Mouse (Mus musculus) myocyte (in vitro differentiated cells): ENCODE measurements at regions not wholly inside any gene's neighbourhood (a gene's known extent, or its start where the extent isn't known, plus 50 kb on each side); places are given as distances from the start of the nearest gene placed in this dataset.
A peak's percentile ranks its signal among the peaks of the same experiment; 100 is the strongest.

Source experiments
- H3K27me3 ChIP-seq: one replicate; pipeline ENCODE4 v1.6.1; 2011; ENCODE audit not compliant: control insufficient read depth, insufficient read depth, insufficient read length
- H3K36me3 ChIP-seq: one replicate; pipeline ENCODE4 v1.6.1; 2011; ENCODE audit not compliant: control insufficient read depth, insufficient read depth
- H3K4me2 ChIP-seq: one replicate; pipeline ENCODE4 v1.6.1; 2011; ENCODE audit warnings: low read depth, control low read depth
- H3K4me3 ChIP-seq: one replicate; pipeline ENCODE4 v1.5.1; 2011; ENCODE audit warnings: mild to moderate bottlenecking, control low read depth, moderate library complexity
- H3K79me2 ChIP-seq: one replicate; pipeline ENCODE4 v1.6.1; 2011; ENCODE audit not compliant: control insufficient read depth, insufficient read depth
- H3ac ChIP-seq: one replicate; pipeline ENCODE4 v1.6.1; 2011; ENCODE audit not compliant: control insufficient read depth, insufficient read length
- CEBPB ChIP-seq: IDR thresholded peaks from 2 replicates; pipeline ENCODE4 v1.6.1; 2011; ENCODE audit warnings: mild to moderate bottlenecking, moderate library complexity; ENCODE audit not compliant: poor library complexity, insufficient read depth, severe bottlenecking
- E2F4 ChIP-seq: IDR thresholded peaks from one replicate; pipeline ENCODE4 v1.6.1; 2011; ENCODE audit warnings: mild to moderate bottlenecking, control low read depth, moderate library complexity; ENCODE audit not compliant: insufficient read depth
- MAX ChIP-seq: IDR thresholded peaks from one replicate; pipeline ENCODE4 v1.6.1; 2011; ENCODE audit warnings: low read depth, mild to moderate bottlenecking, control low read depth
- MYOD1 ChIP-seq, 3 experiments: IDR thresholded peaks; one replicate each; pipeline ENCODE4 v1.6.1; 2011; ENCODE audit warnings: control low read depth in 2 of 3, low read depth in 2 of 3, mild to moderate bottlenecking in 2 of 3, moderate library complexity in 1 of 3; ENCODE audit not compliant: insufficient read length in 2 of 3, control insufficient read depth in 1 of 3
- MYOG ChIP-seq, 3 experiments: IDR thresholded peaks; one replicate each; pipeline ENCODE4 v1.6.1; 2011; ENCODE audit warnings: control low read depth in 2 of 3, low read depth in 2 of 3, mild to moderate bottlenecking in 2 of 3; ENCODE audit not compliant: insufficient read length in 2 of 3, control insufficient read depth in 1 of 3, insufficient read depth in 1 of 3
- POLR2A ChIP-seq: IDR thresholded peaks from one replicate; pipeline ENCODE4 v1.6.1; 2011; ENCODE audit warnings: low read depth, mild to moderate bottlenecking, control low read depth, moderate library complexity; ENCODE audit not compliant: insufficient read length
- POLR2AphosphoS2 ChIP-seq: IDR thresholded peaks from one replicate; pipeline ENCODE4 v1.6.1; 2011; ENCODE audit warnings: low read depth, control low read depth; ENCODE audit not compliant: insufficient read length
- REST ChIP-seq: IDR thresholded peaks from one replicate; pipeline ENCODE4 v1.6.1; 2011; ENCODE audit warnings: mild to moderate bottlenecking, control low read depth, moderate library complexity; ENCODE audit not compliant: insufficient read depth, insufficient read length
- SRF ChIP-seq: IDR thresholded peaks from one replicate; pipeline ENCODE4 v1.6.1; 2011; ENCODE audit warnings: low read depth; ENCODE audit not compliant: control insufficient read depth, insufficient read length
- TCF12 ChIP-seq: IDR thresholded peaks from one replicate; pipeline ENCODE4 v1.6.1; 2011; ENCODE audit warnings: mild to moderate bottlenecking, control low read depth; ENCODE audit not compliant: poor library complexity, insufficient read depth, severe bottlenecking
- TCF3 ChIP-seq: IDR thresholded peaks from one replicate; pipeline ENCODE4 v1.6.1; 2011; ENCODE audit warnings: low read depth, control low read depth; ENCODE audit not compliant: insufficient read length
- USF1 ChIP-seq: IDR thresholded peaks from one replicate; pipeline ENCODE4 v1.6.1; 2011; ENCODE audit warnings: low read depth, mild to moderate bottlenecking, control low read depth, moderate library complexity

DNA sequence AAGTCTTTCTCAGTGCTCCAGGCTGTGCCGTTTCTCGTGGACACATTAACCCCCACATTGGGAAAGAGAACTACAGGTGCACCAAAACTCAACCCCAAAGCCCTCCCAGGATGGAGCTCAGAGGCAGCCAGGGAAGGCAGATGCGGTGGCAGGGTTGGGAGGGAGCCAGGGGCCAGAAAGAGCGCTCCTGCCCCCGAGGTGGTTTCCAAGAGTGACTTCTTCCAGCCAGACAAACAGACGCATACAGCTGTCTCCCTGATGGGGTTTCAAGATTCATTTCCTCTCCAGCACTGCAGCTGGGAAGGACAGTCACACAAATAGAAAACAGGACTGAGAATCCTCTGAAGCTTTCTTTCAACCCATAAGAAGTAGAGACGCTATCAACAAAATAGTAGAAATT is 303.5 kb downstream of the Tns1 start:
- TF ChIP-seq MYOG (IDR thresholded peaks at IDR 0.05; ENCODE audit: control insufficient read depth in 1 of 3, insufficient read depth in 1 of 3, insufficient read length in 2 of 3, low read depth in 2 of 3) (peak in 1 of 3 experiments; percentile 3), POLR2AphosphoS2 (no peak), MYOD1 (IDR thresholded peaks at IDR 0.05; ENCODE audit: control insufficient read depth in 1 of 3, insufficient read length in 2 of 3, low read depth in 2 of 3) (peak; percentile 4 to 37 (median 25))
- Histone ChIP-seq H3K4me3 (no peak overlapping the region), H3K4me2 (no peak overlapping the region), H3K36me3 (no peaks in the 10 kb centered on the region), H3K27me3 (no peaks in the 10 kb centered on the region), H3K79me2 (no peaks in the 10 kb centered on the region), H3ac (no peak overlapping the region)

DNA sequence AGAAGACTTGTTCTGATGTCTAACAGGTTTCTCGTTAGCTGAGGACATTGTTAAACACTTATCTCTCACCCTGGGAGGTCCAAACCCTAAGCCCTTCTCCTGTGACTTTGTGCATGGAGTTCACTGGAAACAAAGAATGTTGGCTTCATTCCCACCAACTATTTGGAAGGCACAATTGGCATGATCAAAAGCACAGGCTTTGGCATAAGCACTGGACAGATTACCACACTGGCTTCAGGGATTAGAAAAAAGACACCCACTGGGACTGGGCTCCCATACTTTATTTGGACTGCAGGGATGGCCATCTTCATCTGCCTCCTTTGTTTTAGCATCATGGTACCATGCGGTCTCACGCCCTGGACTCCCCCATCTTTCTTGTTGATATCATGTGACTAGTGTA is 317.0 kb downstream of the Tns1 start:
- no peak overlapping the region for H3K4me2 ChIP-seq
- no peak for TF ChIP-seq TCF3
- no peak for TF ChIP-seq SRF
- TF ChIP-seq CEBPB = no peak
- no peak for TF ChIP-seq USF1
- no peaks in the 10 kb centered on the region for H3K36me3 ChIP-seq
- no peak overlapping the region for H3K4me3 ChIP-seq
- H3K79me2 ChIP-seq = no peaks in the 10 kb centered on the region
- no peak overlapping the region for H3ac ChIP-seq
- peaks cover 4% of the 10 kb centered on the region for H3K27me3 ChIP-seq

DNA sequence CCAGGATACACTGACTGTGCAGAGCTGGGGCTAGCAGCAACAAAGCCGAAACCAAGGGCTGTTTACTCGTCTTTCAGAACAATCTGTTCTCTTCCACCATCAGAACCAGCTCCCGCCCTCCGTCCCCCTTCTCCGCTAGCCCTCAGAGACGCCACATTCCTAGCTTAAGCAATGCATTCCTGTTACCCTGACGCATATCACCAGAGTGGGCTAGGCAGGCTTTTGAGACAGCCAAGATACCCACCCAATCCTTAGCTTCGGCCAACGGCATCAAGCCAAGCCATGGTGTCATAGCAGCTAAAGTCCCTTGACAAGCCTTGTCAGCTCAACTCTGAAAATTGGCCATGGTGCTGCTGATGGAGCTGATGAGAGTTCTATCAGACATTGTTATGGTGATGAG is 319.1 kb downstream of the Tns1 start:
- H3K36me3 ChIP-seq = no peaks in the 10 kb centered on the region
- TF ChIP-seq POLR2A = no peak
- TF ChIP-seq REST = no peak
- TF ChIP-seq CEBPB = no peak
- no peak for TF ChIP-seq MAX
- no peak overlapping the region for H3K4me2 ChIP-seq
- H3K79me2 ChIP-seq = no peaks in the 10 kb centered on the region
- no peak overlapping the region for H3ac ChIP-seq
- H3K4me3 ChIP-seq = no peak overlapping the region
- H3K27me3 ChIP-seq = peaks cover 1% of the 10 kb centered on the region

DNA sequence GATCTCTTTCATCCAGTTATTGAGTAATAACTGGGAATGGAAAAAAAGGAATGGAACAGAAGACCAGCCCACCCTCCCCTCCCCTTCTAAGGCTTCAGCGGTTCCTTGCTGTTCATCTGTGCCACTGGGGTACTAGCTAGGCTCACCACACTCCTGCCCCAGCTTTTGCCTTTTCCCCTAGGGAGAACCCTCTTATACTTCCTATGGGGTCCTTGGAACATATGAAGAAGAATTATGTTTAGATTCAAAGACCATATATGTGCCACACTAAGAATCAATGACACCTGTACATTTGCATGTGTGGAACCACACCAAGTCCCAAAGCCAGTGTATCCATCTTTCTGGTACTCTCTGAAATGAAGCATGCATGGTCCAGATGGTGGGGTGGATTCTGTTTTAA is 324.3 kb downstream of the Tns1 start:
- no peak for TF ChIP-seq CEBPB
- TF ChIP-seq SRF = no peak
- TF ChIP-seq MYOD1 (IDR thresholded peaks at IDR 0.05; ENCODE audit: control insufficient read depth in 1 of 3, insufficient read length in 2 of 3, low read depth in 2 of 3) = no peak
- no peak for TF ChIP-seq REST
- no peak for TF ChIP-seq E2F4
- TF ChIP-seq POLR2A = no peak
- no peak for TF ChIP-seq POLR2AphosphoS2
- no peak for TF ChIP-seq USF1
- TF ChIP-seq TCF12 = no peak
- TF ChIP-seq MYOG (IDR thresholded peaks at IDR 0.05; ENCODE audit: control insufficient read depth in 1 of 3, insufficient read depth in 1 of 3, insufficient read length in 2 of 3, low read depth in 2 of 3) = no peak
- no peak overlapping the region for H3K4me2 ChIP-seq
- no peaks in the 10 kb centered on the region for H3K36me3 ChIP-seq

DNA sequence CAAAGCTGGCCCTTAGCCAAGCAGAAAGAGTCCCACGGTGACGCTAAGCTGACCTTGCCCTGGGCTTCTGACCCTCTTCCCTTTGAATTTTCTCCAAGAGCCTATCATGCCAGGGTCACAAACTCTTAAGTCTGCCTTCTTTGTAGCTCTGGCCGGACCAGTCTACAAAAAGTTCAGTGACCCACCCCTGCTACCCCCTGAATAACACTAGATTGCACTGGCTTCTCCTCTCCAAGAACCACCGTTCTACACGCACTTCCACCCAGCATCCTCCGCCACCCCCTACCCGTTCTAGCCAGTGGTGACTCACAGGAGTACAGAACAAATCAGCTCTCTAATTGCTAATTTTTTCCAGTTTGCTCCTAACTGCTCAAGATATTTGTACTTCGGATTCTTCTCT is 325.0 kb downstream of the Tns1 start:
- Histone ChIP-seq H3K36me3 (no peaks in the 10 kb centered on the region), H3K4me3 (no peak overlapping the region), H3ac (no peak overlapping the region), H3K4me2 (no peak overlapping the region), H3K27me3 (no peaks in the 10 kb centered on the region), H3K79me2 (no peaks in the 10 kb centered on the region)
- TF ChIP-seq MAX (no peak), CEBPB (no peak), TCF3 (no peak), POLR2A (no peak), REST (no peak), MYOG (IDR thresholded peaks at IDR 0.05; ENCODE audit: control insufficient read depth in 1 of 3, insufficient read depth in 1 of 3, insufficient read length in 2 of 3, low read depth in 2 of 3) (no peak), USF1 (no peak), POLR2AphosphoS2 (no peak), TCF12 (no peak), E2F4 (no peak), SRF (no peak), MYOD1 (IDR thresholded peaks at IDR 0.05; ENCODE audit: control insufficient read depth in 1 of 3, insufficient read length in 2 of 3, low read depth in 2 of 3) (no peak)

More for the DNA sequence above, 324.3 kb downstream of the Tns1 start:
- Histone ChIP-seq H3K4me3 (no peak overlapping the region), H3K27me3 (no peaks in the 10 kb centered on the region), H3ac (no peak overlapping the region), H3K79me2 (no peaks in the 10 kb centered on the region)

DNA sequence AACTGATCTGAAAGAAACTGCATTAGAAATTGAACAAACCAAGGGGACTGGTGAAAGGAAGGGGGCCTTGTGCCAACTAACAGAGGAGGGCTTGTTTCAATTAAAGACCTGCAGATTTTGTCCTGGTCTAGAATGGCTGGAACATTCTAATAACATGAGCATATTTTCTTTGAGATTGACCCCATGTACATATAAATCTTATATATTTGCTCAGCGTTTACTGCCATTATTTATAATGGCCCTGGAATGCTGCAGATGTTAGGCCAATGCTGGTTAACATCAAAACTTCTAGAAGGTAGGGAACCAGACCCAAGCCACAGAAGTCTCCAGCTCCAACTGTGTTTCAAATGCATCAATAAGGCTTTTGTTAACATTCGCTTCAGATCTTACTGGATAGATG is 326.4 kb downstream of the Tns1 start:
- Histone ChIP-seq H3K79me2 (no peaks in the 10 kb centered on the region), H3K4me2 (no peak overlapping the region), H3ac (no peak overlapping the region), H3K36me3 (no peaks in the 10 kb centered on the region), H3K27me3 (no peaks in the 10 kb centered on the region), H3K4me3 (no peak overlapping the region)
- no peak for TF ChIP-seq POLR2A
- no peak for TF ChIP-seq TCF3
- no peak for TF ChIP-seq MYOD1 (IDR thresholded peaks at IDR 0.05; ENCODE audit: control insufficient read depth in 1 of 3, insufficient read length in 2 of 3, low read depth in 2 of 3)
- no peak for TF ChIP-seq CEBPB
- TF ChIP-seq REST = no peak
- TF ChIP-seq MYOG (IDR thresholded peaks at IDR 0.05; ENCODE audit: control insufficient read depth in 1 of 3, insufficient read depth in 1 of 3, insufficient read length in 2 of 3, low read depth in 2 of 3) = no peak
- TF ChIP-seq USF1 = no peak
- no peak for TF ChIP-seq POLR2AphosphoS2
